In genomic region chr5:91444981-91445517, GRCm38 (mm10) we compare ENCODE assay signal across 10 mouse cellular contexts. TPM values are rescaled to one million over a fixed set of nuclear protein-coding genes. Genes with fewer than 3 reads are reported as not detected.
A peak's percentile ranks its signal among the peaks of the same experiment; 100 is the strongest.
DNase-seq lines count a peak whose midpoint lies in the region; ATAC-seq and TF ChIP-seq lines count a peak whose summit lies in the region.
"Had no signal": no experiment of that assay in that cellular context is flagged by ENCODE, and none has a peak within 500 bp of the region (broad histone marks: within the 10 kb centered on the region; RNA-seq: fewer than 3 reads in every experiment).

No protein-coding gene starts in this region.

- H3K4me2 ChIP-seq in forebrain, embryonic 11.5 days (ENCODE audit: low read depth, low read length, severe bottlenecking) = no peak overlapping the region
- H3K4me2 ChIP-seq in midbrain, postnatal 0 days (ENCODE audit: low read depth, low read length, poor library complexity, severe bottlenecking) = no peak overlapping the region
- no peak overlapping the region for H3K4me2 ChIP-seq in kidney, embryonic 14.5 days (replicated peaks; ENCODE audit: low read depth, low read length)

- no peaks in the 10 kb centered on the region for H3K9me3 ChIP-seq in forebrain, embryonic 11.5 days (ENCODE audit: control insufficient read depth, low read length)
- no peaks in the 10 kb centered on the region for H3K9me3 ChIP-seq in forebrain, embryonic 10.5 days
- no peaks in the 10 kb centered on the region for H3K9me3 ChIP-seq in hindbrain, embryonic 10.5 days
- H3K9me3 ChIP-seq in midbrain, postnatal 0 days (ENCODE audit: low read length) = no peaks in the 10 kb centered on the region
- H3K9me3 ChIP-seq in kidney, embryonic 14.5 days (ENCODE audit: control insufficient read depth, low read length) = no peaks in the 10 kb centered on the region

- H3K4me1 ChIP-seq in forebrain, embryonic 11.5 days (replicated peaks; ENCODE audit: control insufficient read depth, insufficient read depth, low read length) = no peaks in the 10 kb centered on the region
- no peaks in the 10 kb centered on the region; the same call in 1 of the 2 replicates for H3K4me1 ChIP-seq in forebrain, embryonic 10.5 days
- H3K4me1 ChIP-seq in hindbrain, embryonic 10.5 days (replicated peaks) = peaks cover 7% of the 10 kb centered on the region; the same call in 1 of the 2 replicates
- H3K4me1 ChIP-seq in midbrain, postnatal 0 days (ENCODE audit: insufficient read depth, low read length) = peaks cover 2% of the 10 kb centered on the region; the same call in 1 of the 2 replicates
- no peaks in the 10 kb centered on the region for H3K4me1 ChIP-seq in kidney, embryonic 14.5 days (ENCODE audit: control insufficient read depth, insufficient read depth, low read length)

- H3K36me3 ChIP-seq in forebrain, embryonic 11.5 days (ENCODE audit: control insufficient read depth, insufficient read depth, low read length) = no peaks in the 10 kb centered on the region
- no peaks in the 10 kb centered on the region for H3K36me3 ChIP-seq in forebrain, embryonic 10.5 days (replicated peaks)
- no peaks in the 10 kb centered on the region for H3K36me3 ChIP-seq in hindbrain, embryonic 10.5 days
- no peaks in the 10 kb centered on the region for H3K36me3 ChIP-seq in midbrain, postnatal 0 days (ENCODE audit: insufficient read depth, low read length)
- H3K36me3 ChIP-seq in kidney, embryonic 14.5 days (ENCODE audit: control insufficient read depth, insufficient read depth, low read length) = no peaks in the 10 kb centered on the region

- H3K27me3 ChIP-seq in forebrain, embryonic 11.5 days (ENCODE audit: control insufficient read depth, insufficient read depth, low read length) = no peaks in the 10 kb centered on the region
- H3K27me3 ChIP-seq in forebrain, embryonic 10.5 days (ENCODE audit: poor library complexity, severe bottlenecking) = no peaks in the 10 kb centered on the region
- H3K27me3 ChIP-seq in hindbrain, embryonic 10.5 days (ENCODE audit: insufficient read depth, poor library complexity, severe bottlenecking) = no peaks in the 10 kb centered on the region
- no peaks in the 10 kb centered on the region for H3K27me3 ChIP-seq in midbrain, postnatal 0 days (ENCODE audit: insufficient read depth, low read length)
- H3K27me3 ChIP-seq in kidney, embryonic 14.5 days (ENCODE audit: control insufficient read depth, insufficient read depth, low read length) = no peaks in the 10 kb centered on the region
- H3K27me3 ChIP-seq: CH12.LX had no signal

- 45% methylated on average over 3 of the region's 3 CpGs for WGBS in forebrain, embryonic 11.5 days
- 57% methylated on average over 3 of the region's 3 CpGs for WGBS in forebrain, embryonic 10.5 days
- 49% methylated on average over 3 of the region's 3 CpGs for WGBS in hindbrain, embryonic 10.5 days
- 34% methylated on average over 3 of the region's 3 CpGs for WGBS in midbrain, postnatal 0 days
- WGBS in kidney, embryonic 14.5 days = 44% methylated on average over 3 of the region's 3 CpGs

- no peak overlapping the region for H3K9ac ChIP-seq in forebrain, embryonic 11.5 days (ENCODE audit: low read length)
- H3K9ac ChIP-seq in midbrain, postnatal 0 days (replicated peaks; ENCODE audit: low read length, poor library complexity, severe bottlenecking) = no peak overlapping the region
- no peak overlapping the region for H3K9ac ChIP-seq in kidney, embryonic 14.5 days (ENCODE audit: low read depth, low read length)

- peak; percentile 60 for ATAC-seq in forebrain, embryonic 11.5 days (replicated peaks; ENCODE audit: low FRiP score)
- ATAC-seq in midbrain, postnatal 0 days (ENCODE audit: low FRiP score) = peak; percentile 89
- no peak for ATAC-seq in kidney, embryonic 14.5 days (ENCODE audit: low FRiP score, low TSS enrichment)

- no peak overlapping the region for H3K27ac ChIP-seq in forebrain, embryonic 11.5 days (ENCODE audit: low read depth, low read length)
- no peak overlapping the region for H3K27ac ChIP-seq in forebrain, embryonic 10.5 days
- no peak overlapping the region for H3K27ac ChIP-seq in hindbrain, embryonic 10.5 days
- peak overlapping the region; percentile 38; the same call in 1 of the 2 replicates for H3K27ac ChIP-seq in midbrain, postnatal 0 days (ENCODE audit: low read depth, low read length)
- no peak overlapping the region for H3K27ac ChIP-seq in kidney, embryonic 14.5 days (ENCODE audit: low read depth, low read length)

- no peak for TF ChIP-seq CTCF in midbrain, postnatal 0 days (IDR thresholded peaks at IDR 0.05)

- no peak for DNase-seq in forebrain, embryonic 11.5 days (ENCODE audit: low spot score)
- no peak for DNase-seq in forebrain, embryonic 10.5 days (ENCODE audit: extremely low spot score, low spot score)
- DNase-seq in retina, embryonic 14.5 days (ENCODE audit: low spot score) = peak; percentile 21
- no peak for DNase-seq in retina, postnatal 1 day
- peak; percentile 19 for DNase-seq in hindbrain, embryonic 10.5 days (ENCODE audit: low spot score)
- DNase-seq in midbrain, postnatal 0 days (ENCODE audit: low spot score) = peak; percentile 81
- DNase-seq in kidney, adult 9 months = no peak
- DNase-seq: thymus, postnatal 36 days had no signal

- no peak overlapping the region for H3K4me3 ChIP-seq in forebrain, embryonic 11.5 days (ENCODE audit: low read depth, low read length)
- no peak overlapping the region for H3K4me3 ChIP-seq in forebrain, embryonic 10.5 days
- H3K4me3 ChIP-seq in hindbrain, embryonic 10.5 days = no peak overlapping the region
- no peak overlapping the region for H3K4me3 ChIP-seq in midbrain, postnatal 0 days (ENCODE audit: low read depth, low read length)
- H3K4me3 ChIP-seq in kidney, embryonic 14.5 days (ENCODE audit: low read length) = no peak overlapping the region

RNA-seq across cellular contexts. Expression of gene Btc, which starts 42.3 kb away (rescaled TPM):
- not detected in 2 replicates for polyA plus RNA-seq in forebrain, embryonic 11.5 days (2014; fragmentation: Nextera tagmentation; extraction: Ambion mirVana)
- polyA plus RNA-seq in forebrain, embryonic 10.5 days (2016; fragmentation: Nextera tagmentation; extraction: Ambion mirVana) = not detected in 2 replicates
- polyA plus RNA-seq in hindbrain, embryonic 10.5 days (2016; fragmentation: Nextera tagmentation; extraction: Ambion mirVana) = 0.13 and 0.30 TPM in 2 replicates
- total RNA-seq in midbrain, postnatal 0 days (2014; rRNA removed) = 0.47 and 0.49 TPM in 2 replicates
- polyA plus RNA-seq in midbrain, postnatal 0 days (2015; fragmentation: Nextera tagmentation; extraction: Ambion mirVana) = 0.09 and 0.16 TPM in 2 replicates
- polyA plus RNA-seq in kidney, embryonic 14.5 days (2014; fragmentation: Nextera tagmentation; extraction: Ambion mirVana) = 4.1 and 5.0 TPM in 2 replicates

Comparison
In these comparisons a context has a peak if more than half of its experiments do, and no peak if none do; other contexts are left out.
1. DNase-seq: peak in retina, embryonic 14.5 days (single experiment), hindbrain, embryonic 10.5 days (single experiment) and midbrain, postnatal 0 days (single experiment); none in forebrain, embryonic 11.5 days (single experiment), forebrain, embryonic 10.5 days (single experiment), retina, postnatal 1 day (single experiment) and kidney, adult 9 months (single experiment).